Mouse (Mus musculus) kidney, postnatal 0 days (tissue): Measurements from ENCODE around the gene Gab2. TPM values are rescaled to one million over a fixed set of nuclear protein-coding genes. Genes with fewer than 3 reads are reported as not detected.

ENCODE experiments used
- ATAC-seq: fragments of 200-750 bp; cut with Nextera tagmentation; replicated peaks from 2 replicates; pipeline ENCODE4 v1.8.0; 2017; ENCODE audit warnings: low read depth, moderate number of reproducible peaks, moderate TSS enrichment, moderate library complexity; ENCODE audit not compliant: low FRiP score
- DNase-seq: peaks from one replicate; pipeline ENCODE4 v3.0.0-alpha.2; 2016; ENCODE audit warnings: low spot score
- H3K27ac ChIP-seq: fragments of 300-500 bp; sonication (generic); 2 replicates; pipeline ENCODE4 v1.5.1; 2014; ENCODE audit warnings: mild to moderate bottlenecking
- H3K27me3 ChIP-seq: fragments of 300-500 bp; sonication (generic); 2 replicates; pipeline ENCODE4 v1.6.1; 2014; ENCODE audit warnings: low read length, mixed read lengths; ENCODE audit not compliant: insufficient read depth
- H3K36me3 ChIP-seq: fragments of 300-500 bp; sonication (generic); 2 replicates; pipeline ENCODE4 v1.6.1; 2014; ENCODE audit warnings: low read length, mixed read lengths; ENCODE audit not compliant: insufficient read depth
- H3K4me1 ChIP-seq: fragments of 300-500 bp; sonication (generic); replicated peaks from 2 replicates; pipeline ENCODE4 v1.6.1; 2014; ENCODE audit warnings: antibody characterized with exemption, low read length, mixed read lengths; ENCODE audit not compliant: insufficient read depth
- H3K4me2 ChIP-seq: fragments of 300-500 bp; sonication (generic); 2 replicates; pipeline ENCODE4 v1.6.1; 2014; ENCODE audit warnings: mild to moderate bottlenecking, low read length, moderate library complexity, mixed read lengths
- H3K4me3 ChIP-seq: fragments of 300-500 bp; sonication (generic); replicated peaks from 2 replicates; pipeline ENCODE4 v1.5.1; 2014; ENCODE audit warnings: low read depth, low read length
- H3K9ac ChIP-seq: fragments of 300-500 bp; sonication (generic); 2 replicates; pipeline ENCODE4 v1.6.1; 2014; ENCODE audit warnings: low read depth, low read length
- H3K9me3 ChIP-seq: fragments of 300-500 bp; sonication (generic); replicated peaks from 2 replicates; pipeline ENCODE4 v1.6.1; 2016; ENCODE audit warnings: low read length, inconsistent platforms, mixed read lengths
- CTCF ChIP-seq: IDR thresholded peaks from 2 replicates; pipeline ENCODE4 v1.5.1; 2016; ENCODE audit warnings: antibody characterized with exemption, low read depth, mild to moderate bottlenecking, moderate library complexity
- WGBS: fragments of 180-500 bp; shearing (Covaris S2); extraction: QIAGEN DNeasy Blood & Tissue Kit; methylation state at CpG from one replicate; pipeline ENCODE4 v1.1.7; 2014; 5-methylcytosine and 5-hydroxymethylcytosine counted together
- polyA plus RNA-seq: library from polyadenylated mRNA; unstranded; fragments of >200 nt; fragmentation: Nextera tagmentation; extraction: Ambion mirVana; gene quantifications from 2 replicates; pipeline ENCODE4 v1.2.1, GENCODE M21; 2015

Gene Gab2
- polyA plus RNA-seq, 1 experiment from 2014 or later, result 10.6 TPM

DNA sequence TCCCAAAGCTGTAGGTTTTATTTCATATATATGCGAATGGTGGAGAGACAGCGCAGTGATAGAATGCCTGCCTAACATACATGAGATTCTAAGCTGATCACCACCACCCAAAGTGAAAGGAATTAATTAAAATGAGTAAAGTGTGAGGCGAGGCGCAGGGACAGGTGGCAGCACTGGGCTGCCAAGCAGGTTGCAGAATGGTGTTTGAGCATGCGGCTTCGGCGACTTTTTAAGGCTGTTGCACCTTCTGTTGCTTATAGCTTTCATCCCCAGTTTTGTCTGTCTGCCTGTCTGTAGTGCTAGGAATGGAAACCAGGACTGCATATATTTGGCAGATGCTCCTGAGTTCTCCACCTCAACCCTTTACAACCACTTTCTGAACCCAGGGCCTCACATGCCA is 258.2 kb downstream of the Gab2 start:
- Histone ChIP-seq H3K4me1 (no peaks in the 10 kb centered on the region), H3K36me3 (no peaks in the 10 kb centered on the region), H3K9ac (no peak overlapping the region), H3K27me3 (no peaks in the 10 kb centered on the region), H3K9me3 (no peaks in the 10 kb centered on the region), H3K27ac (no peak overlapping the region), H3K4me3 (no peak overlapping the region), H3K4me2 (no peak overlapping the region)
- no peak for TF ChIP-seq CTCF
- WGBS, result 85% methylated on average over 7 of the region's 7 CpGs
- ATAC-seq (no peak), DNase-seq (no peak)

GRCm38 (mm10) chr7:97340907-97341849 is 259.8 kb downstream of the Gab2 start:
- Histone ChIP-seq H3K4me2 (no peak overlapping the region), H3K27ac (no peak overlapping the region), H3K4me1 (no peaks in the 10 kb centered on the region), H3K36me3 (no peaks in the 10 kb centered on the region), H3K27me3 (no peaks in the 10 kb centered on the region), H3K4me3 (no peak overlapping the region), H3K9ac (no peak overlapping the region), H3K9me3 (no peaks in the 10 kb centered on the region)
- 70% methylated on average over 18 of the region's 18 CpGs for WGBS
- DNase-seq (no peak), ATAC-seq (no peak)
- TF ChIP-seq CTCF, result no peak

DNA sequence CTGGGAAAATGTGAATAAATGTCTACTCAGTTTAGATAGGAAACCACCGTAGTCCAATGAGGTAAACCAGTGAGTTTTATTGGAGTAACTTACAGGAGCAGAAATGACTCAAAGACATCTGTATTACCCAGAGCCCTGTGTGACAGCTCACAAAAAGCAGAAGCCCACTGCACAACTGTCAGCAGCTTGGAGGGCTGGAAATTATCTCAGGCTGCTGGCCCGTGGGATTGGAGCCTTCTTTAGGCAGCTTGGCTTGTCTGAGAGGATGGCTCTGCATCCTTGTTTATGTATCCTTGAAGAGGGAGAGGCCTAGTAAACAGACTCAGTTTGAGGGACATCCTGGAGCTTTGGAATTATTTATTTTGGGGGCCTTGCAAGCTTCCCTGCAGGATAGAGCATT is 261.6 kb downstream of the Gab2 start:
- Histone ChIP-seq H3K27me3 (no peaks in the 10 kb centered on the region), H3K9ac (no peak overlapping the region), H3K4me2 (no peak overlapping the region), H3K4me1 (no peaks in the 10 kb centered on the region), H3K9me3 (no peaks in the 10 kb centered on the region), H3K36me3 (no peaks in the 10 kb centered on the region), H3K27ac (no peak overlapping the region), H3K4me3 (no peak overlapping the region)
- ATAC-seq (no peak), DNase-seq (no peak)
- no peak for TF ChIP-seq CTCF
- 66% methylated on average over 2 of the region's 2 CpGs for whole genome bisulfite sequencing

GRCm38 (mm10) chr7:97344655-97345054 is 263.3 kb downstream of the Gab2 start:
- Histone ChIP-seq H3K9me3 (no peaks in the 10 kb centered on the region), H3K9ac (no peak overlapping the region), H3K4me1 (no peaks in the 10 kb centered on the region), H3K4me3 (no peak overlapping the region), H3K27me3 (no peaks in the 10 kb centered on the region), H3K4me2 (no peak overlapping the region), H3K27ac (no peak overlapping the region), H3K36me3 (no peaks in the 10 kb centered on the region)
- ATAC-seq (no peak), DNase-seq (no peak)
- no peak for TF ChIP-seq CTCF
- 50% methylated on average over 2 of the region's 2 CpGs for WGBS

- ATAC-seq (no peak), DNase-seq (no peak)
- no peak overlapping the region for H3K4me3 ChIP-seq
- H3K4me2 ChIP-seq, result no peak overlapping the region
- H3K9ac ChIP-seq, result no peak overlapping the region
- no peaks in the 10 kb centered on the region for H3K4me1 ChIP-seq
- no peaks in the 10 kb centered on the region for H3K36me3 ChIP-seq
- H3K9me3 ChIP-seq, result no peaks in the 10 kb centered on the region
- no peak overlapping the region for H3K27ac ChIP-seq
- no peaks in the 10 kb centered on the region for H3K27me3 ChIP-seq
- WGBS, result 47% methylated on average over 10 of the region's 10 CpGs
- no peak for TF ChIP-seq CTCF
Measured at GRCm38 (mm10) chr7:97345229-97345871, 264.0 kb downstream of the Gab2 start.

- Histone ChIP-seq H3K4me1 (no peaks in the 10 kb centered on the region), H3K27ac (no peak overlapping the region), H3K9ac (no peak overlapping the region), H3K36me3 (no peaks in the 10 kb centered on the region), H3K4me3 (no peak overlapping the region), H3K9me3 (no peaks in the 10 kb centered on the region), H3K27me3 (no peaks in the 10 kb centered on the region), H3K4me2 (no peak overlapping the region)
- ATAC-seq (no peak), DNase-seq (no peak)
- 71% methylated on average over 9 of the region's 9 CpGs for WGBS
- no peak for TF ChIP-seq CTCF
Measured at GRCm38 (mm10) chr7:97346111-97346821, 264.9 kb downstream of the Gab2 start.
